ENCODE assay signal across 8 mouse cellular contexts in genomic region chr2:72515971-72516719, GRCm38 (mm10). TPM values are rescaled to one million over a fixed set of nuclear protein-coding genes. Genes with fewer than 3 reads are reported as not detected.
A peak's percentile ranks its signal among the peaks of the same experiment; 100 is the strongest.
DNase-seq lines count a peak whose midpoint lies in the region; ATAC-seq and TF ChIP-seq lines count a peak whose summit lies in the region.

No protein-coding gene starts in this region.

- TF ChIP-seq EP300 in heart, adult 2 months (IDR thresholded peaks at IDR 0.05; ENCODE audit: insufficient read depth, low read depth, low read length): peak; percentile 68; the same call in 1 of the 2 replicates

- H3K36me3 ChIP-seq in embryonic facial prominence, embryonic 13.5 days: no peaks in the 10 kb centered on the region
- H3K36me3 ChIP-seq in heart, adult 2 months (ENCODE audit: control insufficient read depth, insufficient read depth, low read length): no peaks in the 10 kb centered on the region
- H3K36me3 ChIP-seq in kidney, embryonic 14.5 days (ENCODE audit: control insufficient read depth, insufficient read depth, low read length): no peaks in the 10 kb centered on the region
- H3K36me3 ChIP-seq in limb, embryonic 12.5 days: no peaks in the 10 kb centered on the region
- no peaks in the 10 kb centered on the region for H3K36me3 ChIP-seq in myocyte (ENCODE audit: control insufficient read depth, insufficient read depth)
- H3K36me3 ChIP-seq in stomach, embryonic 15.5 days: no peaks in the 10 kb centered on the region

- TF ChIP-seq CTCF in heart, adult 2 months (IDR thresholded peaks at IDR 0.05): peak; percentile 94

- peak overlapping the region; percentile 47 for H3K4me2 ChIP-seq in embryonic facial prominence, embryonic 13.5 days
- 0 out of 2 replicates have a peak overlapping the region, but pooled peaks have one; percentile 2 for H3K4me2 ChIP-seq in kidney, embryonic 14.5 days (replicated peaks; ENCODE audit: low read depth, low read length)
- peak overlapping the region; percentile 41 for H3K4me2 ChIP-seq in limb, embryonic 12.5 days
- H3K4me2 ChIP-seq in myocyte (ENCODE audit: low read depth): peak overlapping the region; percentile 57
- H3K4me2 ChIP-seq in stomach, embryonic 15.5 days: peak overlapping the region; percentile 36

- peak; percentile 29 for DNase-seq in A20 (ENCODE audit: low read depth, low spot score)
- peak; percentile 44 to 57 for DNase-seq in adrenal gland, postnatal 4 days (ENCODE audit: low spot score in 2 of 2)
- peak; percentile 79 to 81 for DNase-seq in heart, adult 2 months

- no peak overlapping the region for H3ac ChIP-seq in myocyte (ENCODE audit: control insufficient read depth, insufficient read length)

- intact Hi-C loops in heart, adult 2 months (cut with DNase I): loop anchor here (1.0 to 5.0 kb wide), 4 partner anchors 116 to 762 kb away; no protein-coding TSS in a partner anchor

- H3K79me2 ChIP-seq in heart, adult 2 months (replicated peaks; ENCODE audit: control insufficient read depth, insufficient read depth, low read length): no peaks in the 10 kb centered on the region
- no peaks in the 10 kb centered on the region for H3K79me2 ChIP-seq in myocyte (ENCODE audit: control insufficient read depth, insufficient read depth)

- WGBS in embryonic facial prominence, embryonic 13.5 days: 13% methylated on average over 17 of the region's 17 CpGs
- WGBS in heart, adult 2 months: 26% methylated on average over 17 of the region's 17 CpGs
- WGBS in kidney, embryonic 14.5 days: 15% methylated on average over 17 of the region's 17 CpGs
- WGBS in limb, embryonic 12.5 days: 16% methylated on average over 17 of the region's 17 CpGs
- 19% methylated on average over 17 of the region's 17 CpGs for WGBS in stomach, embryonic 15.5 days

- peak overlapping the region; percentile 12; the same call in 1 of the 2 replicates for H3K9ac ChIP-seq in embryonic facial prominence, embryonic 13.5 days
- no peak overlapping the region for H3K9ac ChIP-seq in heart, adult 2 months (ENCODE audit: low read depth, low read length)
- H3K9ac ChIP-seq in kidney, embryonic 14.5 days (ENCODE audit: low read depth, low read length): no peak overlapping the region
- 0 out of 2 replicates have a peak overlapping the region, but pooled peaks have one; percentile 1 for H3K9ac ChIP-seq in limb, embryonic 12.5 days (replicated peaks)
- H3K9ac ChIP-seq in stomach, embryonic 15.5 days: no peak overlapping the region

- peaks cover 28% of the 10 kb centered on the region for H3K27me3 ChIP-seq in embryonic facial prominence, embryonic 13.5 days
- no peaks in the 10 kb centered on the region for H3K27me3 ChIP-seq in heart, adult 2 months (ENCODE audit: control insufficient read depth, insufficient read depth, low read length)
- peaks cover 2% of the 10 kb centered on the region; the same call in 1 of the 2 replicates for H3K27me3 ChIP-seq in kidney, embryonic 14.5 days (ENCODE audit: control insufficient read depth, insufficient read depth, low read length)
- peaks cover 14% of the 10 kb centered on the region for H3K27me3 ChIP-seq in limb, embryonic 12.5 days
- peaks cover 29% of the 10 kb centered on the region for H3K27me3 ChIP-seq in myocyte (ENCODE audit: control insufficient read depth, insufficient read depth, insufficient read length)
- H3K27me3 ChIP-seq in stomach, embryonic 15.5 days (replicated peaks): 0 out of 2 replicates have a peak, but pooled peaks cover 4% of the 10 kb centered on the region

- H3K27ac ChIP-seq in embryonic facial prominence, embryonic 13.5 days: no peak overlapping the region
- H3K27ac ChIP-seq in heart, adult 2 months: no peak overlapping the region
- no peak overlapping the region for H3K27ac ChIP-seq in kidney, embryonic 14.5 days (ENCODE audit: low read depth, low read length)
- no peak overlapping the region for H3K27ac ChIP-seq in limb, embryonic 12.5 days
- H3K27ac ChIP-seq in stomach, embryonic 15.5 days: no peak overlapping the region

- TF ChIP-seq POLR2A in heart, adult 2 months (IDR thresholded peaks at IDR 0.05; ENCODE audit: insufficient read depth, low read depth, low read length): no peak
- TF ChIP-seq POLR2A in myocyte (IDR thresholded peaks at IDR 0.05; ENCODE audit: insufficient read length, low read depth): no peak

- H3K4me1 ChIP-seq in embryonic facial prominence, embryonic 13.5 days: peaks cover 18% of the 10 kb centered on the region
- H3K4me1 ChIP-seq in heart, adult 2 months (ENCODE audit: control insufficient read depth, insufficient read depth, low read length): no peaks in the 10 kb centered on the region; the same call in 1 of the 2 replicates
- H3K4me1 ChIP-seq in kidney, embryonic 14.5 days (ENCODE audit: control insufficient read depth, insufficient read depth, low read length): peaks cover 7% of the 10 kb centered on the region; the same call in 1 of the 2 replicates
- peaks cover 16% of the 10 kb centered on the region for H3K4me1 ChIP-seq in limb, embryonic 12.5 days (replicated peaks)
- H3K4me1 ChIP-seq in stomach, embryonic 15.5 days: no peaks in the 10 kb centered on the region

- no peak for ATAC-seq in embryonic facial prominence, embryonic 13.5 days (ENCODE audit: insufficient number of reproducible peaks, insufficient read depth, low FRiP score, low TSS enrichment, low read depth)
- peak; percentile 85 for ATAC-seq in kidney, embryonic 14.5 days (ENCODE audit: low FRiP score, low TSS enrichment)
- peak; percentile 71; the same call in 1 of the 2 replicates for ATAC-seq in limb, embryonic 12.5 days (ENCODE audit: insufficient number of reproducible peaks, insufficient read depth, low FRiP score, low TSS enrichment, low read depth)
- ATAC-seq in stomach, embryonic 15.5 days (ENCODE audit: insufficient read depth, low FRiP score, low read depth): no peak

- no peaks in the 10 kb centered on the region for H3K9me3 ChIP-seq in embryonic facial prominence, embryonic 13.5 days
- no peaks in the 10 kb centered on the region for H3K9me3 ChIP-seq in kidney, embryonic 14.5 days (ENCODE audit: control insufficient read depth, low read length)
- H3K9me3 ChIP-seq in limb, embryonic 12.5 days: no peaks in the 10 kb centered on the region
- H3K9me3 ChIP-seq in stomach, embryonic 15.5 days: no peaks in the 10 kb centered on the region

- H3K4me3 ChIP-seq in embryonic facial prominence, embryonic 13.5 days: no peak overlapping the region
- no peak overlapping the region for H3K4me3 ChIP-seq in heart, adult 2 months
- H3K4me3 ChIP-seq in kidney, embryonic 14.5 days (ENCODE audit: low read length): no peak overlapping the region
- no peak overlapping the region for H3K4me3 ChIP-seq in limb, embryonic 12.5 days (replicated peaks)
- no peak overlapping the region for H3K4me3 ChIP-seq in myocyte
- H3K4me3 ChIP-seq in stomach, embryonic 15.5 days (replicated peaks): no peak overlapping the region

TF ChIP-seq in myocyte, 11 proteins besides CTCF, POLR2A, EP300 and RAD21:
- TF ChIP-seq SRF (IDR thresholded peaks at IDR 0.05; ENCODE audit: control insufficient read depth, insufficient read length, low read depth) (no peak), MYOG (IDR thresholded peaks at IDR 0.05; ENCODE audit: control insufficient read depth in 1 of 3, insufficient read depth in 1 of 3, insufficient read length in 2 of 3, low read depth in 2 of 3) (no peak), REST (IDR thresholded peaks at IDR 0.05; ENCODE audit: insufficient read depth, insufficient read length) (no peak), TCF12 (IDR thresholded peaks at IDR 0.05; ENCODE audit: insufficient read depth, poor library complexity, severe bottlenecking) (no peak), POLR2AphosphoS2 (IDR thresholded peaks at IDR 0.05; ENCODE audit: insufficient read length, low read depth) (no peak), USF1 (IDR thresholded peaks at IDR 0.05; ENCODE audit: low read depth) (no peak)

RNA-seq across cellular contexts. Expression of gene Cdca7, which starts 40.2 kb away (rescaled TPM):
- 10 to 100 TPM; 22.9 to 25.7 TPM for total RNA-seq in adrenal gland, postnatal 4 days (2021)
- polyA plus RNA-seq in embryonic facial prominence, embryonic 13.5 days (2015; fragmentation: Nextera tagmentation; extraction: Ambion mirVana): 159 and 162 TPM in 2 replicates
- 1 to 10 TPM; 1.2 to 1.9 TPM for total RNA-seq in heart, adult 2 months (2021)
- polyA plus RNA-seq in heart, adult 2 months (2012; rRNA removed): 2.3 and 2.5 TPM in 2 replicates
- polyA plus RNA-seq in kidney, embryonic 14.5 days (2014; fragmentation: Nextera tagmentation; extraction: Ambion mirVana): 146 and 192 TPM in 2 replicates
- polyA plus RNA-seq in limb, embryonic 12.5 days (2016; fragmentation: Nextera tagmentation; extraction: Ambion mirVana): 242 and 246 TPM in 2 replicates
- polyA plus RNA-seq in myocyte (2012; fragmentation: generic; extraction: Trizol): 5.1 TPM
- 122 and 126 TPM in 2 replicates for polyA plus RNA-seq in stomach, embryonic 15.5 days (2015; fragmentation: Nextera tagmentation; extraction: Ambion mirVana)

Comparison
In these comparisons a context has a peak if more than half of its experiments do, and no peak if none do; other contexts are left out.
1. DNase-seq: peak in every context shown above with its lines; median percentile 80 in heart, adult 2 months; 50 in adrenal gland, postnatal 4 days; 29 in A20.
2. ATAC-seq: peak in kidney, embryonic 14.5 days (single experiment) and limb, embryonic 12.5 days (single experiment); none in embryonic facial prominence, embryonic 13.5 days (single experiment) and stomach, embryonic 15.5 days (single experiment).
3. H3K4me2 ChIP-seq: peak in every context shown above with its lines; median percentile 57 in myocyte; 47 in embryonic facial prominence, embryonic 13.5 days; 41 in limb, embryonic 12.5 days; 36 in stomach, embryonic 15.5 days; 2 in kidney, embryonic 14.5 days.
4. H3K9ac ChIP-seq: peak in embryonic facial prominence, embryonic 13.5 days (single experiment) and limb, embryonic 12.5 days (single experiment); none in heart, adult 2 months (single experiment), kidney, embryonic 14.5 days (single experiment) and stomach, embryonic 15.5 days (single experiment).
5. RNA of gene Cdca7, which starts 40.2 kb away (polyA plus RNA-seq): 242 to 246 TPM in limb, embryonic 12.5 days, 146 to 192 TPM in kidney, embryonic 14.5 days, 159 to 162 TPM in embryonic facial prominence, embryonic 13.5 days and 122 to 126 TPM in stomach, embryonic 15.5 days; 5.1 TPM in myocyte (single experiment) and 2.3 to 2.5 TPM in heart, adult 2 months; every median in the first group is over 10 times any median in the second.